In genomic region chr17:28806770-28807169, GRCm38 (mm10) we compare ENCODE assay signal across 14 mouse cellular contexts. TPM values are rescaled to one million over a fixed set of nuclear protein-coding genes. Genes with fewer than 3 reads are reported as not detected.
"Had no signal": no experiment of that assay in that cellular context is flagged by ENCODE, and none has a peak within 500 bp of the region (broad histone marks: within the 10 kb centered on the region; RNA-seq: fewer than 3 reads in every experiment).

No protein-coding gene starts in this region.

- H3K27me3 ChIP-seq: limb, embryonic 15.5 days; midbrain, embryonic 13.5 days had no signal

- H3K9me3 ChIP-seq: limb, embryonic 15.5 days; midbrain, embryonic 13.5 days had no signal

- H3K9ac ChIP-seq: limb, embryonic 15.5 days; midbrain, embryonic 13.5 days had no signal

- H3K27ac ChIP-seq: limb, embryonic 15.5 days; midbrain, embryonic 13.5 days; stomach, postnatal 0 days had no signal

- DNase-seq: kidney, adult 8-10 months; kidney, postnatal 25 days; lung, adult 2 months; lung, postnatal 36 days; right cerebral cortex, postnatal 14 days; thymus, postnatal 4 days had no signal

- H3K4me3 ChIP-seq: limb, embryonic 15.5 days; midbrain, embryonic 13.5 days had no signal

- ATAC-seq: inflammation-experienced regulatory T-cells, adult 6 months; lung, postnatal 0 days; midbrain, embryonic 13.5 days had no signal

- H3K4me2 ChIP-seq: limb, embryonic 15.5 days; midbrain, embryonic 13.5 days had no signal

RNA-seq across cellular contexts. Expression of gene Mapk13, which starts 37.7 kb away (rescaled TPM):
- polyA plus RNA-seq: inflammation-experienced regulatory T-cells, adult 6 months had no signal

RNA-seq across cellular contexts. Expression of gene Pnpla1, which starts 51.4 kb away (rescaled TPM):
- polyA plus RNA-seq: inflammation-experienced regulatory T-cells, adult 6 months; kidney, embryonic 16.5 days; limb, embryonic 11.5 days; midbrain, embryonic 13.5 days; midbrain, postnatal 0 days had no signal
